ENCODE assay signal across 10 mouse cellular contexts in genomic region chr17:49359212-49359611, GRCm38 (mm10).
DNase-seq lines count a peak whose midpoint lies in the region; ATAC-seq and TF ChIP-seq lines count a peak whose summit lies in the region.
"Had no signal": no experiment of that assay in that cellular context is flagged by ENCODE, and none has a peak within 500 bp of the region (broad histone marks: within the 10 kb centered on the region; RNA-seq: fewer than 3 reads in every experiment).

No protein-coding gene starts in this region.

- DNase-seq in kidney, postnatal 0 days (ENCODE audit: low spot score), result no peak
- DNase-seq in kidney, adult 8-10 months, result no peak
- DNase-seq in thymus, postnatal 4 days, result peak; percentile 25
- DNase-seq in thymus, adult 18-20 months, result no peak
- DNase-seq in adipocyte (ENCODE audit: low spot score), result peak; percentile 8
- DNase-seq in frontal cortex, postnatal 10 days (ENCODE audit: low spot score in 2 of 2), result no peak
- no peak for DNase-seq in spleen, adult 12 weeks (ENCODE audit: low spot score)
- DNase-seq: kidney, postnatal 4 days; lung, postnatal 14 days had no signal

- no peak overlapping the region for H3K27ac ChIP-seq in kidney, postnatal 0 days
- H3K27ac ChIP-seq: forebrain, embryonic 10.5 days had no signal

- no peaks in the 10 kb centered on the region for H3K36me3 ChIP-seq in kidney, postnatal 0 days (ENCODE audit: insufficient read depth, low read length)
- H3K36me3 ChIP-seq: forebrain, embryonic 10.5 days had no signal

- no peak overlapping the region for H3K9ac ChIP-seq in kidney, postnatal 0 days (ENCODE audit: low read depth, low read length)

- no peak for ATAC-seq in kidney, postnatal 0 days (replicated peaks; ENCODE audit: low FRiP score, low read depth)

- peak; percentile 42; the same call in 1 of the 2 replicates for TF ChIP-seq CTCF in kidney, postnatal 0 days (IDR thresholded peaks at IDR 0.05; ENCODE audit: low read depth)

- H3K4me3 ChIP-seq in kidney, postnatal 0 days (replicated peaks; ENCODE audit: low read depth, low read length), result no peak overlapping the region
- H3K4me3 ChIP-seq: forebrain, embryonic 10.5 days had no signal

- H3K9me3 ChIP-seq in kidney, postnatal 0 days (replicated peaks; ENCODE audit: low read length), result no peaks in the 10 kb centered on the region

- no peaks in the 10 kb centered on the region for H3K27me3 ChIP-seq in kidney, postnatal 0 days (ENCODE audit: insufficient read depth, low read length)

- no peak overlapping the region for H3K4me2 ChIP-seq in kidney, postnatal 0 days (ENCODE audit: low read length)

- H3K4me1 ChIP-seq in kidney, postnatal 0 days (replicated peaks; ENCODE audit: insufficient read depth, low read length), result 0 out of 2 replicates have a peak, but pooled peaks cover 3% of the 10 kb centered on the region
- H3K4me1 ChIP-seq: forebrain, embryonic 10.5 days had no signal

Comparison
In these comparisons a context has a peak if more than half of its experiments do, and no peak if none do; other contexts are left out.
1. DNase-seq: peak in thymus, postnatal 4 days (single experiment) and adipocyte (single experiment); none in kidney, postnatal 0 days (single experiment), kidney, adult 8-10 months (0 of 2), thymus, adult 18-20 months (0 of 2), frontal cortex, postnatal 10 days (0 of 2) and spleen, adult 12 weeks (single experiment).